Mouse (Mus musculus) frontal cortex, adult (tissue): ENCODE data around the gene Ccdc62.

ENCODE experiments used
- ATAC-seq: cut with Nextera tagmentation; 2 replicates; pipeline ENCODE4 v1.9.2; 2017; ENCODE audit warnings: mild to moderate bottlenecking, moderate library complexity, mixed read lengths; ENCODE audit not compliant: low TSS enrichment

Ccdc62 gene

GRCm38 (mm10) chr5:123979221-123979979 is 48.9 kb downstream of the Ccdc62 start:
- ATAC-seq: no peak

- ATAC-seq: no peak
Observed at GRCm38 (mm10) chr5:123979980-123980369, 49.5 kb downstream of the Ccdc62 start.

DNA sequence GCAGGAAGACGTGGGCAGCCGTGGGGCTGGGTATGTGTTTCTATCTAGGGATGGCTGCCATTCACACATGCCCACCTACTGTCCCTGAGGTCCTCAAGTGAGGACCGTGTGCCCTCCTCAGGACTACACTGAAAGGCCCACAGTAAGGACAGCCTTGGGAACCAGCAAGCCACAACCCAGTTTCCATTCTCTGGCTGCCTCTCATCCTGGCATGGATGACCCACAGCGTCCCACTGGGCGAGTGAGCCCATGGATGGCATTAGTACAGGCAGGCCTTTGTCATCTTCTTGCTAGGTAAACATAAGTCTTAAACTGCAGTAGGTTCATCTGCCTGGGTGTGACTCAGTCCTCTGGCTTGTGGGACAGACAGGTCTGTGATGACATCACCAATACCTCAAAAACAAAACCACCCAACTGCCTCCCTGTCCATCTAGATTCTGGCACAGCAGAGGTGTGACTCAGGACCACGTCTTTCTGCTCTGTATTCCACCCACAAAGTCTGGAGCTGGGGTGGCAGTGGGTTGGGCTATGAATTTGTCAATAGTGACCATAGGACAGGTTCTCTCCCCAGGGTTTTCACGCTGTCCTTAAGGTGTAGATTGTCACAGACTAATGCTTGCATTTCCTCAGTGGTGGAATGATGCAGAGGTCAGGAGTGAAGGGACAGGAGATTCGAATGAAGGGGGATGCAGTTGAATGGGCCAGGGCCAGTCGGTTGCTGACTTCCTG is 50.2 kb downstream of the Ccdc62 start:
- ATAC-seq: peak; percentile 31; the same call in 1 of the 2 replicates

GRCm38 (mm10) chr5:123981250-123981554 is 50.7 kb downstream of the Ccdc62 start:
- no peak for ATAC-seq

DNA sequence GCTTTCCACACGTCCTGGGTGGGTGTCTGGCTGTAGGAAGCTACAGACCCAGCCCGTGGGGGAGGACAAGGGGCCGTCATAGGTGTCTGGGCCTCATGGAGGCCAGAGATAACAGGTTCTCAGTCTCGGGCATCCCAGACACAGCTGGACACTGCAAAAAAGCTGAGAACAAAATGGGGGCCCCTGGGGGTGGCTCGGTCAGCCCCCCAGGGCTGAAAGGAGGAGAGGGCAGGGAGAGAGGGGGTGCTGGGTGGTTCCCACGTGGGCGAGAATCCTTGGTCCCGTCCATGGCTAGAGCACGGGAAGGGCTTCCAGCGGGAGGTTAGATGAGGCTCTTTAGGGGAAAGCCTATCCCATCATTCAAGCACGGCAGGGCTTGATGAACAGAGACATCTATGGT is 52.4 kb downstream of the Ccdc62 start:
- no peak for ATAC-seq

- peak; percentile 57 for ATAC-seq
Observed at GRCm38 (mm10) chr5:123985434-123985833, 55.0 kb downstream of the Ccdc62 start.

GRCm38 (mm10) chr5:123986925-123987324 is 56.4 kb downstream of the Ccdc62 start:
- ATAC-seq: no peak

- no peak for ATAC-seq
Observed at GRCm38 (mm10) chr5:123987511-123987910, 57.0 kb downstream of the Ccdc62 start.

GRCm38 (mm10) chr5:123989941-123990885 is 59.7 kb downstream of the Ccdc62 start:
- no peak for ATAC-seq

DNA sequence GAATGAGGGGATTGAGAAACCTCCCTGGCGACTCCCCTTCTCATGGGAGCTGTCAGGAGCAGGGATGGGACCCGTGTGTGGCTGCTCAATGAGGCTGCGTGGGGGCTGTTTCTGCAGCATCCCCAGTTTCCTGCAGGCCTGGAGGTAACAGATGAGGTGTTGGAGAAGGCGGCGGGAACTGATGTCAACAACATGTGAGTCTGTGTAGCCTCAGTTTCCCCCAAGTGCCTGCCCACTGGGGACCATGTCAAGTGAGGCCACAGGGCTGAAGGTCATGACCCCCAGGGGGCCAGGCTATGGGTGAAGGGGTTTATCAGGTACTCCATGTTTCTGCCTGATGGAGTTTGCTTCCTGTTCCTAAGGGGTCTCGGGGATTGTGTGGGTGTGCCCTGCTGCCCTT is 60.8 kb downstream of the Ccdc62 start:
- ATAC-seq: no peak

DNA sequence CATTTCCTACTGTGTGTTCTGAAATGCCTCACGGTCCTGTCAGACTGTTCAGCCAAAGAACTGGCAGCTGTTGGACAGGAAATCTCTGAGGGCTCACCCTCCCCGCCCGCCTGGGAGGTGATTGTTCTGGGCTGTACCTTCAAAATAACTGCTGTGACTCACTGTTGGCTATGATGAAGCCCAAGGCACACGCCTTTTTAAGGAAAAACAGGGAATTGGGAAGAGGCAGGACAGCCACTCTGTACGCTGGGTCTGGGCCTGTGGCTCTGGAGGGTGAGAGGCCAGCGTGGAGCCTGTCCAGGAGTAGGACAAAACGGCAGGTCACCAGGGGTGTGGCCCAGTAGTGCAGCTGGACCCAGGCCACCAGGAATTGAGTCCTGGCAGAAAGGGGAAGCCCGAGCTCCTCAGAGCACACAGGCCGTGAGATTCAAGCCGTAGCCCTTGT is 61.7 kb downstream of the Ccdc62 start:
- ATAC-seq: peak; percentile 42; the same call in 1 of the 2 replicates

DNA sequence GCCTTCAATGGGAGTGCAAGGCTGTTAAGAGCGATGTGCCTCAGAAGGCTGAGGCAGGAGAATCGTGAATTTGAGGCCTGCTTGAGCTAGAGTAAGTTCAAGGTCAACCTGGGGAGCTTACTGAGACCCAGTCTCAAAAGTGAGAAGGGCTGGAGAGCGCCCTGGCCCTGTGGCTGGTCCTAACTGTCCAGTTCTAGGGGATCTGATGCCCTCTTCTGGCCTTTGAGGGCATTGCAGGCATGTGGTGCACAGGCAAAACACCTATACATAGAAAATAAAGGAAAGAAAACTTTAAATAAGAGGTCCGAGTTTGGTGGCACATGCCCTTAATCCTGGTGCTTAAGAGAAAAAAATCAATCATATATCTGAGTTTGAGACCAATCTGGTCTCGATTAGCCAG is 62.3 kb downstream of the Ccdc62 start:
- peak; percentile 14; the same call in 1 of the 2 replicates for ATAC-seq

DNA sequence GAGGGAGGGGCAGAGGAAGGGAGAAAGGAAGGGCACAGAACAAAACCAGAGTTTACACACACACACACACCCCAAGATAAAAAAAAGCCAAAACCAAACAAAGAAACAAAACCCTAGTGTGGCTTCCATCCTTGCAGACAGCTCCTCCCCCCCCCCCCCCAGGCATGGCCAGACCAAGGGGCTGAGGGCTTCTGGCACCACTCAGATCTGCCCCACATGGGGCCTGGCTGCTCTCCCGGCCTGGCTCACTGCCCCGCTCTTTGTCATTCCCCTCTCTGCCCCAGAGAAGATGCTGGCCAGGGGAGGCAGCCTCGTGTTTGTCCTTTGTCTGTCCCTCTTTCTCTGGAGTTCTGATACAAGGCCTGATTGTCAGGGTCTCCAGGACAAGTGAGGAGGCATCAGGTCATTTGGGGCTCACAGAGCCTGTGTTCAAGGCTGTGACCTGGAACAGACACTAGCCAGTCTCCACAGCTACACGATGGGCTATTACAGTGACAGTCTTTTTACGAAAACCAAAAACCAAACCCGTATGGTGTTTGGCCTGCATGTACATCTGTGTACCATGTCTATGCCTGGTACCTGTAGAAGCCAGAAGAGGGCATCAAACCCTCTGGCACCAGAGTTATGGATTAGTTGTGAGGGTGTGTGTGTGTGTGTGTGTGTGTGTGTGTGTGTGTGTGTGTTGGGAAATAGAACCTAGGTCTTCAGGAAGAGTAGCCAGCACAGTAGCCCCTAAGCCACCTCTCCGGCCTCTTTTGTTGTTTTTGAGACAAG is 63.0 kb downstream of the Ccdc62 start:
- peak; percentile 7; the same call in 1 of the 2 replicates for ATAC-seq

GRCm38 (mm10) chr5:123994468-123994867 is 64.0 kb downstream of the Ccdc62 start:
- no peak for ATAC-seq

- ATAC-seq: no peak
Observed at GRCm38 (mm10) chr5:123995388-123995787, 64.9 kb downstream of the Ccdc62 start.

GRCm38 (mm10) chr5:123996194-123996593 is 65.7 kb downstream of the Ccdc62 start:
- ATAC-seq: no peak

- ATAC-seq: no peak
Observed at GRCm38 (mm10) chr5:123996695-123997094, 66.2 kb downstream of the Ccdc62 start.

DNA sequence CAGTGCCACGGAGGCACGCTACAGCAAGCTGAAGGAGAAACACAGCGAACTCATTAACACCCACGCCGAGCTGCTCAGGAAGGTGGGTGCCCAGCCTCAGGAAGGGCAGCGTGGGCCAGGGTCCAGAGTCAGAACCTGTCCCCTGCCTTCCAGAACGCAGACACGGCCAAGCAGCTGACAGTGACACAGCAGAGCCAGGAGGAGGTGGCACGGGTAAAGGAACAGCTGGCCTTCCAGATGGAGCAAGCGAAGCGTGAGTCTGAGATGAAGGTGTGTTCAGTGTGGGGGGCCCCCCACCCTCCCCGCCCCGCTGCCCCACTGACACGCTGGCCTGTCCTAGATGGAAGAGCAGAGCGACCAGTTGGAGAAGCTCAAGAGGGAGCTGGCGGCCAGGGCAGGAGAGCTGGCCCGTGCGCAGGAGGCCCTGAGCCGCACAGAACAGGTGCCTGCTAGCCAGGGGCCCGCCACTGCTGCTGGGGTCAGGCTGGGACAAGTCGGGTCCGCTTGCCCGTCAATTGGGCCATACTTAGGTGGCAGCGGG is 66.8 kb downstream of the Ccdc62 start:
- no peak for ATAC-seq

- ATAC-seq: peak; percentile 20; the same call in 1 of the 2 replicates
Observed at GRCm38 (mm10) chr5:123997811-123998210, 67.3 kb downstream of the Ccdc62 start.

GRCm38 (mm10) chr5:123998370-123998769 is 67.9 kb downstream of the Ccdc62 start:
- ATAC-seq: no peak

DNA sequence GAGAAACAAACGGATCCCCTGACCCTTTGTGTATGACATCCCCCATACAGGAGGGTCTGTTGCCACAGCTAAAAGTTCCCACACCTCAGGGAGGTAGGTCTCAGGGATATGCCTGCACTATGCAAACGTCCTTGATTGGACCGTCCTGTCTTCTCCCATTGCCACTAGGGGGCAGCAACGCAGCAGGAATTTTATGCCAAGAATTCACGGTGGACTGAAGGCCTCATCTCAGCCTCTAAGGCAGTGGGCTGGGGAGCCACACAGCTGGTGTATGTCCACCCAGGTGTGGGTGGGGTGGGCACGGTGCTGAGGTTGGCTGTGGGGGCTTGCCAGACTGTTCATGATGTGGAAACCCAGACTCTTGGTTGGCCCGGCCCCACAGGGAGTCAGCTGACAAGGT is 70.3 kb downstream of the Ccdc62 start:
- peak; percentile 44; the same call in 1 of the 2 replicates for ATAC-seq
